Mouse (Mus musculus) brain, embryonic 14.5 days (tissue): ENCODE data around the gene Stx8.

ENCODE experiments used
- CTCF ChIP-seq: fragments of 200-500 bp; IDR thresholded peaks from 2 replicates; pipeline ENCODE4 v1.5.1; 2012; ENCODE audit warnings: inconsistent platforms, mild to moderate bottlenecking, moderate library complexity, borderline replicate concordance; ENCODE audit not compliant: insufficient read depth, insufficient read length; ENCODE audit errors: extremely low read depth
- POLR2A ChIP-seq: fragments of 200-500 bp; IDR thresholded peaks from 2 replicates; pipeline ENCODE4 v1.6.1; 2012; ENCODE audit warnings: mild to moderate bottlenecking, inconsistent platforms, borderline replicate concordance; ENCODE audit not compliant: poor library complexity, insufficient read depth, insufficient read length, severe bottlenecking; ENCODE audit errors: extremely low read depth

GRCm38 (mm10) chr11:67965242-67965883 lies 630 bp upstream of the Stx8 start, which contains the start of gene Cfap52:
- no peak for TF ChIP-seq CTCF
- TF ChIP-seq POLR2A: no peak
